Mouse (Mus musculus): ENCODE measurements around the gene Vmn2r73. TPM values are rescaled to one million over a fixed set of nuclear protein-coding genes. Genes with fewer than 3 reads are reported as not detected.
"Not testable (repeated sequence)": the region's sequence is repeated elsewhere in the genome, so short reads cannot be mapped to it uniquely, and the experiment has no call there.

The Vmn2r73 gene
- polyA plus RNA-seq (2015; fragmentation: Nextera tagmentation; extraction: Ambion mirVana) = not detected in 2 replicates

GRCm38 (mm10) chr7:85876166-85876565 lies at the start of gene Vmn2r73:
TSS of gene Vmn2r73 (minus strand) at chr7:85876266.
- Histone ChIP-seq H3K4me2 (no peak within 1 kb of the TSS), H3K36me3 (ENCODE audit: poor library complexity, severe bottlenecking) (no peaks in the 10 kb centered on the region), H3K27ac (no peak within 1 kb of the TSS), H3K9me3 (replicated peaks) (0 out of 2 replicates have a peak, but pooled peaks cover 2% of the 10 kb centered on the region), H3K27me3 (no peaks in the 10 kb centered on the region), H3K4me1 (no peaks in the 10 kb centered on the region), H3K9ac (no peak within 1 kb of the TSS), H3K4me3 (no peak within 1 kb of the TSS)
- 84% methylated on average over 1 of the region's 1 CpGs for WGBS
- no peak for ATAC-seq

- Histone ChIP-seq H3K27ac (no peak overlapping the region), H3K36me3 (ENCODE audit: poor library complexity, severe bottlenecking) (no peaks in the 10 kb centered on the region), H3K27me3 (no peaks in the 10 kb centered on the region), H3K4me1 (no peaks in the 10 kb centered on the region), H3K4me2 (no peak overlapping the region), H3K4me3 (no peak overlapping the region), H3K9ac (no peak overlapping the region), H3K9me3 (replicated peaks) (no peaks in the 10 kb centered on the region)
- WGBS = 32% methylated on average over 2 of the region's 2 CpGs
- ATAC-seq = no peak
Measured at GRCm38 (mm10) chr7:85840090-85840948, 35.7 kb downstream of the Vmn2r73 start.

GRCm38 (mm10) chr7:85818092-85818491 lies 58.0 kb downstream of the Vmn2r73 start:
- H3K36me3 ChIP-seq (ENCODE audit: poor library complexity, severe bottlenecking); H3K27ac ChIP-seq; ATAC-seq; H3K4me1 ChIP-seq; H3K4me3 ChIP-seq; H3K9ac ChIP-seq; H3K27me3 ChIP-seq; H3K9me3 ChIP-seq (replicated peaks); H3K4me2 ChIP-seq: not testable (repeated sequence)
- WGBS = 16% methylated on average over 6 of the region's 6 CpGs

Other genes with a start within 250 kb of the Vmn2r73 start
- not detected in 2 replicates for gene Vmn2r72, start 121.2 kb downstream of the Vmn2r73 start, polyA plus RNA-seq (2015; fragmentation: Nextera tagmentation; extraction: Ambion mirVana)
- gene Vmn2r74, start 85.4 kb upstream of the Vmn2r73 start, polyA plus RNA-seq (2015; fragmentation: Nextera tagmentation; extraction: Ambion mirVana) = not detected in 2 replicates

Measured in forebrain, embryonic 13.5 days (tissue).